Mouse (Mus musculus): ENCODE data around the gene Gm8068. TPM values are rescaled to one million over a fixed set of nuclear protein-coding genes. Genes with fewer than 3 reads are reported as not detected.
"Not testable (repeated sequence)": the region's sequence is repeated elsewhere in the genome, so short reads cannot be mapped to it uniquely, and the experiment has no call there.

Gene Gm8068
- total RNA-seq (2014; rRNA removed): not detected in 2 replicates
- not detected in 2 replicates for polyA plus RNA-seq (2012; rRNA removed)

- not testable (repeated sequence) for H3K79me2 ChIP-seq (ENCODE audit: control insufficient read depth, insufficient read depth, low read length); H3K27me3 ChIP-seq (ENCODE audit: control insufficient read depth, insufficient read depth, low read length); H3K27ac ChIP-seq (replicated peaks; ENCODE audit: insufficient read depth, low read depth, low read length); H3K9ac ChIP-seq (ENCODE audit: low read depth, low read length); H3K36me3 ChIP-seq (ENCODE audit: control insufficient read depth, insufficient read depth, low read length); H3K4me3 ChIP-seq (ENCODE audit: insufficient read depth, low read depth, low read length); DNase-seq (ENCODE audit: extremely low read depth, low read depth, low spot score); H3K4me1 ChIP-seq (ENCODE audit: control insufficient read depth, insufficient read depth, low read length)
- WGBS: no CpG with 5 or more reads among the region's 3 CpGs
These were observed at the start of gene Gm8068 for GRCm38 (mm10) chr14:41701785-41702184. Gene Gm8068, minus strand, starts transcription at chr14:41701885.

- H3K9ac ChIP-seq (ENCODE audit: low read depth, low read length); H3K36me3 ChIP-seq (ENCODE audit: control insufficient read depth, insufficient read depth, low read length); H3K27ac ChIP-seq (replicated peaks; ENCODE audit: insufficient read depth, low read depth, low read length); H3K4me3 ChIP-seq (ENCODE audit: insufficient read depth, low read depth, low read length); DNase-seq (ENCODE audit: extremely low read depth, low read depth, low spot score); H3K27me3 ChIP-seq (ENCODE audit: control insufficient read depth, insufficient read depth, low read length); H3K79me2 ChIP-seq (ENCODE audit: control insufficient read depth, insufficient read depth, low read length); H3K4me1 ChIP-seq (ENCODE audit: control insufficient read depth, insufficient read depth, low read length): not testable (repeated sequence)
- WGBS: 71% methylated on average over 1 of the region's 1 CpGs
These were observed 48.8 kb upstream of the Gm8068 start, which contains the start of gene Gm7929 for GRCm38 (mm10) chr14:41750514-41750913. Gene Gm7929, minus strand, starts transcription at chr14:41750614.

- not testable (repeated sequence) for H3K27ac ChIP-seq (replicated peaks; ENCODE audit: insufficient read depth, low read depth, low read length); H3K27me3 ChIP-seq (ENCODE audit: control insufficient read depth, insufficient read depth, low read length); H3K9ac ChIP-seq (ENCODE audit: low read depth, low read length); H3K4me1 ChIP-seq (ENCODE audit: control insufficient read depth, insufficient read depth, low read length); DNase-seq (ENCODE audit: extremely low read depth, low read depth, low spot score); H3K36me3 ChIP-seq (ENCODE audit: control insufficient read depth, insufficient read depth, low read length); H3K4me3 ChIP-seq (ENCODE audit: insufficient read depth, low read depth, low read length); H3K79me2 ChIP-seq (ENCODE audit: control insufficient read depth, insufficient read depth, low read length)
- WGBS: 61% methylated on average over 17 of the region's 17 CpGs
These were observed 21.8 kb upstream of the Gm8068 start for GRCm38 (mm10) chr14:41723437-41723836.

DNA sequence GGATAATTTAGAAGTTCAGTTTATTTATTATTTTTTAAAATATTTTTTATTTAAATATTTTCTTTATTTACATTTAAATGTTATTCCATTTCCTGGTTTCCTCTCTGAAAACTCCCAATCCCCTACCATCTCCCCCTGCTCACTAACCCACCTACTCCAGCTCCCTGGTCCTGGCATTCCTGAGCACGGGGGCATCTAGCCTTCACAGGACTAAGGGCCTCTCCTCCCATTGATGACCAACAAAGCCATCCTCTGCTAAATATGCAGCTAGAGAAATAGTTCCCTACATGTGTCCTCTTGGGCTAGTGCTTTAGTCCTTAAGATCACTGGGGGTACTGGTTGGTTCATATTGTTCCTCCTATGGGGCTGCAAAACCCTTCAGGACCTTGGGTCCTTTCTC is 15.5 kb upstream of the Gm8068 start:
- not testable (repeated sequence) for H3K4me1 ChIP-seq (ENCODE audit: control insufficient read depth, insufficient read depth, low read length); H3K4me3 ChIP-seq (ENCODE audit: insufficient read depth, low read depth, low read length); H3K27me3 ChIP-seq (ENCODE audit: control insufficient read depth, insufficient read depth, low read length); DNase-seq (ENCODE audit: extremely low read depth, low read depth, low spot score); H3K9ac ChIP-seq (ENCODE audit: low read depth, low read length); H3K36me3 ChIP-seq (ENCODE audit: control insufficient read depth, insufficient read depth, low read length); H3K27ac ChIP-seq (replicated peaks; ENCODE audit: insufficient read depth, low read depth, low read length); H3K79me2 ChIP-seq (ENCODE audit: control insufficient read depth, insufficient read depth, low read length)
- 84% methylated on average over 1 of the region's 1 CpGs for WGBS

- 66% methylated on average over 2 of the region's 2 CpGs for WGBS
These were observed 53.5 kb downstream of the Gm8068 start for GRCm38 (mm10) chr14:41648176-41648575.

More at GRCm38 (mm10) chr14:41648176-41648575, 53.5 kb downstream of the Gm8068 start:
- not testable (repeated sequence) for H3K27ac ChIP-seq (replicated peaks; ENCODE audit: insufficient read depth, low read depth, low read length); H3K9ac ChIP-seq (ENCODE audit: low read depth, low read length); H3K27me3 ChIP-seq (ENCODE audit: control insufficient read depth, insufficient read depth, low read length); DNase-seq (ENCODE audit: extremely low read depth, low read depth, low spot score); H3K4me3 ChIP-seq (ENCODE audit: insufficient read depth, low read depth, low read length); H3K36me3 ChIP-seq (ENCODE audit: control insufficient read depth, insufficient read depth, low read length); H3K79me2 ChIP-seq (ENCODE audit: control insufficient read depth, insufficient read depth, low read length); H3K4me1 ChIP-seq (ENCODE audit: control insufficient read depth, insufficient read depth, low read length)

Other genes starting within 250 kb of the Gm8068 start
- gene Gm7954, start 248.4 kb downstream of the Gm8068 start, total RNA-seq (2014; rRNA removed): not detected in 2 replicates
- gene Gm7954, start 248.4 kb downstream of the Gm8068 start, polyA plus RNA-seq (2012; rRNA removed): not detected in 2 replicates
- gene Gm3486, start 212.4 kb downstream of the Gm8068 start, total RNA-seq (2014; rRNA removed): not detected in 2 replicates
- not detected in 2 replicates for gene Gm3486, start 212.4 kb downstream of the Gm8068 start, polyA plus RNA-seq (2012; rRNA removed)
- not detected in 2 replicates for gene Gm7970, start 146.3 kb downstream of the Gm8068 start, total RNA-seq (2014; rRNA removed)
- not detected in 2 replicates for gene Gm7970, start 146.3 kb downstream of the Gm8068 start, polyA plus RNA-seq (2012; rRNA removed)
- gene 1700049E17Rik2, start 128.7 kb downstream of the Gm8068 start, total RNA-seq (2014; rRNA removed): not detected in 2 replicates
- gene 1700049E17Rik2, start 128.7 kb downstream of the Gm8068 start, polyA plus RNA-seq (2012; rRNA removed): not detected in 2 replicates
- not detected in 2 replicates for gene Gm3072, start 77.3 kb downstream of the Gm8068 start, total RNA-seq (2014; rRNA removed)
- gene Gm3072, start 77.3 kb downstream of the Gm8068 start, polyA plus RNA-seq (2012; rRNA removed): not detected in 2 replicates
- not detected in 2 replicates for gene Gm3676, start 55.4 kb downstream of the Gm8068 start, total RNA-seq (2014; rRNA removed)
- not detected in 2 replicates for gene Gm3676, start 55.4 kb downstream of the Gm8068 start, polyA plus RNA-seq (2012; rRNA removed)
- gene Gm7929, start 48.7 kb upstream of the Gm8068 start, total RNA-seq (2014; rRNA removed): not detected in 2 replicates
- not detected in 2 replicates for gene Gm7929, start 48.7 kb upstream of the Gm8068 start, polyA plus RNA-seq (2012; rRNA removed)
- not detected in 2 replicates for gene Gm47189, start 70.6 kb upstream of the Gm8068 start, total RNA-seq (2014; rRNA removed)
- gene Gm47189, start 70.6 kb upstream of the Gm8068 start, polyA plus RNA-seq (2012; rRNA removed): not detected in 2 replicates
- not detected in 2 replicates for gene Gm7980, start 205.4 kb upstream of the Gm8068 start, total RNA-seq (2014; rRNA removed)
- not detected in 2 replicates for gene Gm7980, start 205.4 kb upstream of the Gm8068 start, polyA plus RNA-seq (2012; rRNA removed)
- not detected in 2 replicates for gene 1700049E17Rik1, start 223.1 kb upstream of the Gm8068 start, total RNA-seq (2014; rRNA removed)
- not detected in 2 replicates for gene 1700049E17Rik1, start 223.1 kb upstream of the Gm8068 start, polyA plus RNA-seq (2012; rRNA removed)
- not detected in 2 replicates for gene 1700024B05Rik, start 242.1 kb upstream of the Gm8068 start, total RNA-seq (2014; rRNA removed)
- not detected in 2 replicates for gene 1700024B05Rik, start 242.1 kb upstream of the Gm8068 start, polyA plus RNA-seq (2012; rRNA removed)

Measured in liver, adult 2 months (tissue).